Mouse (Mus musculus): ENCODE measurements around the gene Mfap1b.
"Not testable (repeated sequence)": the region's sequence is repeated elsewhere in the genome, so short reads cannot be mapped to it uniquely, and the experiment has no call there.

DNA sequence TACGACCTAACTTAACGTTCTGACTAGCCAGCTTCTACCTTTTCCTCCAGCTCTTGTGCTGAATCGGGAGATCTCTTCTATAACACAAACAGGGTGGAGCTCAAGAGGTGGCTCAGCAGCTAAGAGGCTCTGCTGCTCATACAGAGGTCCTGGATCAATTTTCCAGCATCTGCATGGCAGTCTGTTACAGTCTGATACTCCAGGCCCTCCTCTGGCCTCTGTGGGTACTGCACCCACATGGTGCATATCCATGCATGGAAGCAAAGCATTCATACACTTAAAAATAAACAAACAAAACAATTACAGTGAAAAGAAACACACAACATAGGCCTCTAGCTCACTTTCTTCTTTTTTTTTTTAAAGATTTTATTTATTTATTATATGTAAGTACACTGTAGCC, 1.1 kb downstream of the Mfap1b start:
- TF ChIP-seq CTCF (IDR thresholded peaks at IDR 0.05; ENCODE audit: low read depth, low read length); POLR2A (IDR thresholded peaks at IDR 0.05; ENCODE audit: extremely low read depth, insufficient read depth, low read length): not testable (repeated sequence)
